Mouse (Mus musculus) stomach, embryonic 16.5 days (tissue): ENCODE data around the gene Slit3. TPM values are rescaled to one million over a fixed set of nuclear protein-coding genes. Genes with fewer than 3 reads are reported as not detected.

Experiments used
- ATAC-seq: fragments of 200-750 bp; cut with Nextera tagmentation; 2 replicates; pipeline ENCODE4 v1.8.0; 2017; ENCODE audit warnings: moderate number of reproducible peaks, moderate TSS enrichment; ENCODE audit not compliant: insufficient read depth, low FRiP score
- H3K27ac ChIP-seq: fragments of 300-500 bp; sonication (generic); 2 replicates; pipeline ENCODE4 v1.5.1; 2014; ENCODE audit warnings: low read length
- H3K27me3 ChIP-seq: fragments of 300-500 bp; sonication (generic); 2 replicates; pipeline ENCODE4 v1.6.1; 2014; ENCODE audit warnings: low read length, control low read depth, mixed read lengths; ENCODE audit not compliant: control insufficient read depth, insufficient read depth
- H3K36me3 ChIP-seq: fragments of 300-500 bp; sonication (generic); 2 replicates; pipeline ENCODE4 v1.6.1; 2014; ENCODE audit warnings: low read length; ENCODE audit not compliant: control insufficient read depth, insufficient read depth
- H3K4me1 ChIP-seq: fragments of 300-500 bp; sonication (generic); 2 replicates; pipeline ENCODE4 v1.6.1; 2014; ENCODE audit warnings: low read length, control low read depth, mixed read lengths; ENCODE audit not compliant: control insufficient read depth, insufficient read depth
- H3K4me2 ChIP-seq: fragments of 300-500 bp; sonication (generic); 2 replicates; pipeline ENCODE4 v1.6.1; 2014; ENCODE audit warnings: low read depth, low read length, mixed read lengths
- H3K4me3 ChIP-seq: fragments of 300-500 bp; sonication (generic); replicated peaks from 2 replicates; pipeline ENCODE4 v1.5.1; 2014; ENCODE audit warnings: mild to moderate bottlenecking, low read length
- H3K9ac ChIP-seq: fragments of 300-500 bp; sonication (generic); 2 replicates; pipeline ENCODE4 v1.6.1; 2014; ENCODE audit warnings: low read length
- H3K9me3 ChIP-seq: fragments of 300-500 bp; sonication (generic); replicated peaks from 2 replicates; pipeline ENCODE4 v1.6.1; 2016; ENCODE audit warnings: low read length, control low read depth; ENCODE audit not compliant: control insufficient read depth
- WGBS: fragments of 180-500 bp; shearing (Covaris S2); extraction: QIAGEN DNeasy Blood & Tissue Kit; methylation state at CpG from one replicate; pipeline ENCODE4 v1.1.7; 2014; 5-methylcytosine and 5-hydroxymethylcytosine counted together
- polyA plus RNA-seq: library from polyadenylated mRNA; unstranded; fragments of >200 nt; fragmentation: Nextera tagmentation; extraction: Ambion mirVana; gene quantifications from 2 replicates; pipeline ENCODE4 v1.2.1, GENCODE M21; 2015

Slit3 gene
- polyA plus RNA-seq, 1 experiment from 2014 or later: 9.4 TPM

DNA sequence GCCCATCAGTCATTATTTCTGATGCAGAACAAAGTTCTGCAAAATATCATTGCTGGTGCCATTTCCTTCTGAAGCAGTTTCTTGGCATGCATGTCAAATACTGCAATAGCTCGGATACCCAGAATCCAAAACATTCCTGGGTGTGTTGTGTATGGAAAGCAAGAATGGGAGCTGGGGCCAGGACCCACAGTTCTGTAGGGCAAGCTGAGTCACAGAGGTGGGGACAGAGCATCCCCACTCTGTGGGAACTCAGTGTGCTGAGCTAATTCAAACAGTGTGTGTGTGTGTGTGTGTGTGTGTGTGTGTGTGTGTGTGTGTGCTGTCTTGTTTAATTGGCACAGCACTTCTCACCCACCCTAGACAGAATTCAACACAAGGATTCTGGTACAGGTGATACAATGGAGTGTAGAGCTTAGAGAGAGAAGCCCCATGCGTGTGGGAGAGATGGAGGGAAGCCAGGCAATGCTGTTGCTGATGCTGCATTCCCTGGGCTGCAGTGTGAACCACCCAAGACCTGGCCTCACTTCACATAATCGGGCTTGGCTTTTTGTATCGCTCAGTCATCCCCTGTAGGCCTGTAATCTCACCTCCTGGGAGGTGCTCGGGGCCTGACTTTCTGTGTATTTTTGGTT lies 161.1 kb downstream of the Slit3 start:
- no peak overlapping the region for H3K4me2 ChIP-seq
- WGBS: 70% methylated on average over 5 of the region's 5 CpGs
- H3K4me3 ChIP-seq: no peak overlapping the region
- no peaks in the 10 kb centered on the region for H3K36me3 ChIP-seq
- ATAC-seq: no peak
- H3K4me1 ChIP-seq: peaks cover 8% of the 10 kb centered on the region; the same call in 1 of the 2 replicates
- H3K27ac ChIP-seq: no peak overlapping the region
- no peaks in the 10 kb centered on the region for H3K27me3 ChIP-seq
- H3K9ac ChIP-seq: no peak overlapping the region
- no peaks in the 10 kb centered on the region for H3K9me3 ChIP-seq

DNA sequence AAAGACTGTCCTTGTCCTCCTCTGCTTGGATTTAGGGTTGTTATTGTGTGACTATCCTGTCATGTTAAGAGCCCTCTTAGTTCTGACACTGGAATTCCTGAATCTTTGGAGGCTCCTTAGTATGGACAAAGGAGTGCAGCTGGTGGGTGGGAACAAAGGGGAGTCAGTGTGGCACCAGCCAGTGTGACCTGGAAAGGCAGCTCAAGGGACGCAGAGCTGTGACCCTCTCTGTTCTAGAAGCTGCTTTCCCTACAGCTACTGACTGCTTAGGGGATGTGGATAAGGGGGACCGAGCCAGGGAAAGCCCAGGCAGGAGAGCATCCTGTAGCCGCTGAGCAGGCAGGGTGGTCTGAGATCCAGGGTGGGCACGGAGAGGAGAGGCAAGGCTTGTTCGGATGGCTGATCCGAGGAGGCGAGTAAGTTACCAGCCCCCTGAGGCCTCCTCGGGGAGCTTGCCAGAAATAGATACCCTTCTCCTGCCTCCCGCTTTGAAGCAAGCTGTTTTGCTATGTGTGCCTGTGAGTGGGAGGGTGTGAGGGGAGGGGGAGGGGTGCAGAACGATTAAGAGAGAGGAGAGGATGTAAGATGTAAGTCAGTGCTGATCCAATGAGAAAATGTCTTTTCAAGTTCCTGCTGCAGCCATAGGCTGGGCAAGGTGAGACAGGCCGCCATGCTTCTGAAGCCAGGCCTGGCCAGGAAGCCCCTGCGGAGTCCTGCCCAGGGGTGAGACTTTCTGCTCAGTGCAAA lies 162.0 kb downstream of the Slit3 start:
- Histone ChIP-seq H3K9ac (no peak overlapping the region), H3K27ac (no peak overlapping the region), H3K27me3 (no peaks in the 10 kb centered on the region), H3K9me3 (no peaks in the 10 kb centered on the region), H3K36me3 (no peaks in the 10 kb centered on the region), H3K4me3 (no peak overlapping the region), H3K4me2 (no peak overlapping the region), H3K4me1 (peaks cover 8% of the 10 kb centered on the region; the same call in 1 of the 2 replicates)
- 0 out of 2 replicates have a peak, but pooled peaks have one; percentile 18 for ATAC-seq
- WGBS: 35% methylated on average over 12 of the region's 12 CpGs

DNA sequence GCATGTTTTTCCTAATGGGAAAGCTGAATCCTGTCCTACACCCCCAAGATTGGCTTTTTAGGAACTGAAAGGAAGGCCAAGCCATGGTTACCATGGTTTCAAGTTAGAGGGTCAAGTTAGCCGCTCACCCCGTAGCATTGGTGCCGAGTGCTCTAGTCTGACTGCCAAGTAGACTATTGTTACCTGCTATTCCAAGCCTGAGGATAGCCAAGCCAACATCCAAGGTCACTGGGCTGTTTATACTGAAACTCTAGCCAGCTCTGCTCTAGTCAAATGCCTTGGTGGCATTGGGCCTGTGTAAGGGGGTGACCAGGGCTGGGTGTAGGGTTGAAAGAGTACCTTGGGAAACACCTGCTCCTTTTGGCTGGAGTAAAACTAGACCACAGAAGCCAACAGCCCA lies 162.7 kb downstream of the Slit3 start:
- H3K9me3 ChIP-seq: no peaks in the 10 kb centered on the region
- no peak for ATAC-seq
- peaks cover 8% of the 10 kb centered on the region; the same call in 1 of the 2 replicates for H3K4me1 ChIP-seq
- H3K27me3 ChIP-seq: no peaks in the 10 kb centered on the region
- no peak overlapping the region for H3K27ac ChIP-seq
- WGBS: 72% methylated on average over 3 of the region's 3 CpGs
- no peak overlapping the region for H3K4me3 ChIP-seq
- no peaks in the 10 kb centered on the region for H3K36me3 ChIP-seq
- H3K4me2 ChIP-seq: no peak overlapping the region
- H3K9ac ChIP-seq: no peak overlapping the region

DNA sequence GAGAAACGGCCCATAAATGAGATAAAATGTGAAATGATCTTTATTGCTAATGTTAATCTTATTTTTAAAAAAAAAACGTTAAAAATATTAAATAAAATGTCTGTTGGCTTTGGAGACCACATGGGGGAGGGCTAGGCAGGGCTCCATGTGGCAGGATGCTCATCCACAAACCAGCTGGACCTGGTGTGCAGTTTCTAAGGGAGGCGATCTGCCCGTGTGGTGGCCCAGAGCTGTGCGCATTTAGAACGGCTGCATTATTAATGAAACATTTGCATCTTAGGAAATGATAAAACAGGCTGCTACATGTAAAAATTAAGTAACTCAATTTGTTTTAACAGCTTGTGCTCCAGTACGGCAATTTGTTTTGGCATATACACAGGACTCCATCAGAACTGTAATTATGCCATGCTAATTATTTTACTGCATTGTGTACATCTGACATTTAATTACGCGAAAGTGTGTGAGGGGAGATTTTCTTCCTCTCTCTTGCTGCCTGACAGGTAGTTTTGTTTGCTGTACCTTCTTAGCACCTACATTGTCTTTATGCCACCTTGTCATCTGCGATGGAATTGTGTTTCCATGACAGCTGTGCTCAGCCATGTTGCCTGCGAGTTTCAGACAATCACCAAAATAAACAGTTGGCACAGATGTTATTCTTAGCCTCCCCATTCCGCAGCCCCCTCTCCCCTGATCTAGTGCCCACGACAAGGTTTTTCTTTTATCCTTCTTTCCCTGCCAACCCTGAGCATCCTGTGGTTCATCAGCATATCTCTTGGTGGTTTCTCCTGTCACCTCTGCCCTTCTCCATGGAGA lies 165.8 kb downstream of the Slit3 start:
- Histone ChIP-seq H3K36me3 (no peaks in the 10 kb centered on the region), H3K27ac (no peak overlapping the region), H3K27me3 (no peaks in the 10 kb centered on the region), H3K4me1 (peaks cover 5% of the 10 kb centered on the region; the same call in 1 of the 2 replicates), H3K9ac (no peak overlapping the region), H3K4me3 (no peak overlapping the region), H3K4me2 (no peak overlapping the region), H3K9me3 (no peaks in the 10 kb centered on the region)
- no peak for ATAC-seq
- WGBS: 78% methylated on average over 13 of the region's 13 CpGs

DNA sequence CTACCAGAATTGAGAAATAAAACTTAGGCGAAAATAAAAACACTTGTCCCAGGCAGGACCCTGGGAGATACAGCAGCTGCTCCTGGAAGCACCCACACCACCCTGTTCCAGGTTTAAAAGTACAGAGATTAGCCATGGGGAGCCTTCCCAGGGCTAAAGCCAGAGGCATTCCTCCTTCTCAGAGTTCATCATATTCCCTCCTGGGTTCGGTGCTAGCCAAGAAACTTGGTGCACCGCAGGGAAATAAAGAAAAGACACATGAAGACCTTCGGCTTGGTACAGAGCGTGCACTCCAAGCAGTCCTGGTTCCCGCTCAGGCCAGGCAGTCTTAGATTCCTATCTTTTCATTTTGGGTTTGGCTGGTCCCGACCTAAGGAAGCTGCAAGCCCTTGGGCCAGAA lies 167.0 kb downstream of the Slit3 start:
- Histone ChIP-seq H3K27me3 (no peaks in the 10 kb centered on the region), H3K4me2 (no peak overlapping the region), H3K4me1 (0 out of 2 replicates have a peak, but pooled peaks cover 3% of the 10 kb centered on the region), H3K9ac (no peak overlapping the region), H3K27ac (no peak overlapping the region), H3K36me3 (no peaks in the 10 kb centered on the region), H3K9me3 (no peaks in the 10 kb centered on the region), H3K4me3 (no peak overlapping the region)
- ATAC-seq: no peak
- 85% methylated on average over 7 of the region's 7 CpGs for WGBS

DNA sequence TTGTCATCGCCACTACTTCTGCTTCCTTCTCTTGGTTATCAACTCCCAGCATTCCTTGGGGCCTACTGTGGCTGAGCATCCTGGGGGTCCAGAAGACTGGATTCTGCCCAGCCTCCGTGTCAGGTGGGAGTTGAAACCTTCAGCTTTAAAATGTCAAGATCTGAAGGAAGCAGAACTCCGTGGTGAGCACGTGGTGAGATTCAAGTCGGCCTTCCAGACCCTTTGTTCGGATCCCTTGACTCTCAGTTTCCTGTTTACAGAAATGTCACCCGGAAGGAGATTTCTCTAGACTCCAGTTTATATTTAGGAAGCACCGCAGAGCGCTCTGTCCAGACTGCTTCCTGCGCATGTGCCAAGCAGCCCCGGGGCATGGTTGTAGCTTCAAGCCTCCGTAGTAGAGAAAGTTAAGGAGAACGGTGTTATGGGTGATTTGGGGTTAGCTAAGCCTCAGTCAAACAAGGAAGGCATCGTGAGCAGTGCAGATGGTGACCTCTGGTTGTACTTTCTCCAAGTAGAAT lies 167.8 kb downstream of the Slit3 start:
- H3K36me3 ChIP-seq: no peaks in the 10 kb centered on the region
- no peak overlapping the region for H3K9ac ChIP-seq
- H3K4me3 ChIP-seq: no peak overlapping the region
- no peak overlapping the region for H3K4me2 ChIP-seq
- H3K27me3 ChIP-seq: no peaks in the 10 kb centered on the region
- no peaks in the 10 kb centered on the region for H3K9me3 ChIP-seq
- no peaks in the 10 kb centered on the region for H3K4me1 ChIP-seq
- 56% methylated on average over 14 of the region's 14 CpGs for WGBS
- no peak overlapping the region for H3K27ac ChIP-seq
- ATAC-seq: no peak

DNA sequence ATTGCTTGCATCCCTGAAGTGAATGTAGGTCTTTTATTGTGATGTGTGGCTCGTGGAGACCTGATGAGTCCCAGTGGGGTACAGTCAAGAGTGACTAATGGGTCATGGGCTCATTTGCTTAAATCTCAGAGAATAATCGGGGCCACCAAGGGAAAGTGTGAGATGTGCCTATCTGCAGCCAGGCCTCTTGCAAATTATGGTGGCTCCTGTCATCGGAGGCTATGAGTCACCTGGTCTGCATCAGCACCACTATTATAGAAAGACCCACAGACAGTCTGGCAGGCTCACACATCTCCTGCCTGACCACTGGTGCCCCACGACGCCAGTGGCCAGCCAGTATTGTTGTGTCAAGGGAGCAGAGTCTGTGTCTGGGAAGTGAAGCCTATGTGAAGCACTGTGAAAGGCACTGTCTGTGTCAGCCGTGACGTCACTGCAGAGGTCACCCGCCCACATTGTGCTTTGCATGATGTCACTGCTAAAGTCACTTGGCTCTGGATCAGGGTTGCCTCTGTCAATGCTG lies 171.3 kb downstream of the Slit3 start:
- peaks cover 5% of the 10 kb centered on the region for H3K4me1 ChIP-seq
- H3K27me3 ChIP-seq: no peaks in the 10 kb centered on the region
- WGBS: 82% methylated on average over 8 of the region's 8 CpGs
- no peak for ATAC-seq
- no peak overlapping the region for H3K9ac ChIP-seq
- H3K4me2 ChIP-seq: no peak overlapping the region
- no peak overlapping the region for H3K4me3 ChIP-seq
- H3K36me3 ChIP-seq: no peaks in the 10 kb centered on the region
- H3K27ac ChIP-seq: no peak overlapping the region
- no peaks in the 10 kb centered on the region for H3K9me3 ChIP-seq

DNA sequence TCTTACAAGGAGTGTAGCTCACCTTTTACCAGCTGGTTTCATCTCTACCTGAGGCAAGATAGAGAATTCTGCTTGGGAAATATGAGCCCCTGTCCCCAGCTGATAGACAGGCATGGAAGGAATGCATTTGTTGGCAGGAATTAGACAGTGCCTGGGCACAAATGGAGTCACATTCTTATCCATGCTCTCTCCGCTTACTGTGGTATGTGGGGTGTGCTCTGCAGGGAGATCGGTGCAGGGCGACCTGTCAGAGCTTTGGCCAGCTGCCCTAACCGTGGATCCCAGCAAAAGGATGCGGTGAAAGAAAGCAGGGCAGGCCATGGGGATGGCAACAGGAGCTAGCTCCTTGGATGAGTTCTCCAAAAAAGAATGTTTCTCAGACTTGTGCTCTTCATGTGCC lies 172.2 kb downstream of the Slit3 start:
- Histone ChIP-seq H3K4me1 (peaks cover 5% of the 10 kb centered on the region), H3K9ac (no peak overlapping the region), H3K4me3 (no peak overlapping the region), H3K36me3 (no peaks in the 10 kb centered on the region), H3K4me2 (no peak overlapping the region), H3K27ac (no peak overlapping the region), H3K27me3 (no peaks in the 10 kb centered on the region), H3K9me3 (no peaks in the 10 kb centered on the region)
- ATAC-seq: no peak
- 63% methylated on average over 5 of the region's 5 CpGs for WGBS
